Mouse (Mus musculus) neural tube, embryonic 11.5 days (tissue): ENCODE data around the gene Atf7ip. TPM values are rescaled to one million over a fixed set of nuclear protein-coding genes. Genes with fewer than 3 reads are reported as not detected.

Experiments used
- ATAC-seq: fragments of 200-750 bp; cut with Nextera tagmentation; 2 replicates; pipeline ENCODE4 v1.8.0; 2017; ENCODE audit warnings: moderate number of reproducible peaks, mild to moderate bottlenecking, moderate TSS enrichment, moderate library complexity; ENCODE audit not compliant: insufficient read depth, low FRiP score, low TSS enrichment
- DNase-seq: peaks from one replicate; pipeline ENCODE4 v3.0.0-alpha.2; 2015; ENCODE audit warnings: low spot score
- H3K27ac ChIP-seq: fragments of 300-500 bp; sonication (generic); 2 replicates; pipeline ENCODE4 v1.5.1; 2014; ENCODE audit warnings: low read depth, mild to moderate bottlenecking, low read length
- H3K27me3 ChIP-seq: fragments of 300-500 bp; sonication (generic); 2 replicates; pipeline ENCODE4 v1.6.1; 2014; ENCODE audit warnings: mild to moderate bottlenecking, low read length, mixed read lengths; ENCODE audit not compliant: control insufficient read depth, insufficient read depth
- H3K36me3 ChIP-seq: fragments of 300-500 bp; sonication (generic); 2 replicates; pipeline ENCODE4 v1.6.1; 2014; ENCODE audit warnings: mild to moderate bottlenecking, low read length, moderate library complexity, mixed read lengths; ENCODE audit not compliant: control insufficient read depth, insufficient read depth
- H3K4me1 ChIP-seq: fragments of 300-500 bp; sonication (generic); 2 replicates; pipeline ENCODE4 v1.6.1; 2014; ENCODE audit warnings: low read length, mixed read lengths; ENCODE audit not compliant: control insufficient read depth, insufficient read depth
- H3K4me2 ChIP-seq: fragments of 300-500 bp; sonication (generic); 2 replicates; pipeline ENCODE4 v1.6.1; 2014; ENCODE audit warnings: low read depth, mild to moderate bottlenecking, moderate library complexity
- H3K4me3 ChIP-seq: fragments of 300-500 bp; sonication (generic); 2 replicates; pipeline ENCODE4 v1.5.1; 2014; ENCODE audit warnings: low read depth, low read length
- H3K9ac ChIP-seq: fragments of 300-500 bp; sonication (generic); 2 replicates; pipeline ENCODE4 v1.6.1; 2014; ENCODE audit warnings: mild to moderate bottlenecking, low read length
- H3K9me3 ChIP-seq: fragments of 300-500 bp; sonication (generic); 2 replicates; pipeline ENCODE4 v1.6.1; 2016; ENCODE audit warnings: low read length; ENCODE audit not compliant: control insufficient read depth
- WGBS: fragments of 180-500 bp; shearing (Covaris S2); extraction: QIAGEN DNeasy Blood & Tissue Kit; methylation state at CpG from one replicate; pipeline ENCODE4 v1.1.7; 2014; 5-methylcytosine and 5-hydroxymethylcytosine counted together
- polyA plus RNA-seq: library from polyadenylated mRNA; unstranded; fragments of >200 nt; fragmentation: Nextera tagmentation; extraction: Ambion mirVana; gene quantifications from 2 replicates; pipeline ENCODE4 v1.2.1, GENCODE M21; 2014

Gene Atf7ip
- polyA plus RNA-seq, 1 experiment from 2014 or later: 56.4 TPM

DNA sequence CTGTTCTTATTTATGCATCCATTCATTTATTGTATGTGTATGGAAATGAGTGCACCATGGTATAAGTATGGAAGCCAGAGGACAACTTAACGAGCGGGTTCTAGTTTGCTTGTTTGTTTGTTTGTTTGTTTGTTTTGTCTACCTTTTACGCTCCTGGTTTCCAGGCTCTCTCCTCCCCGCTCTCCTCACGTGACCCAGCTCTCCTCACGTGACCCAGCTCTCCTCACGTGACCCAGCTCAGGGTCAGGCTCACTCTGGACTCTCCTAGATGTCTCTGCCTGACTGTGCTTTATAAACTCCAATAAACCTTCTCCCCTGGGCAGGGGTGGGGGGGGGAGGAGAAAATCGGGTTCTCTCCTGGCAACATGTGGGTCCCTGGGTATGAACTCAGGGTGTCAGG is 144.7 kb downstream of the Atf7ip start:
- ATAC-seq (no peak), DNase-seq (no peak)
- no peaks in the 10 kb centered on the region for H3K9me3 ChIP-seq
- no peak overlapping the region for H3K4me3 ChIP-seq
- no peak overlapping the region for H3K4me2 ChIP-seq
- H3K27ac ChIP-seq: no peak overlapping the region
- H3K9ac ChIP-seq: no peak overlapping the region
- no peaks in the 10 kb centered on the region for H3K4me1 ChIP-seq
- 91% methylated on average over 8 of the region's 8 CpGs for WGBS
- no peaks in the 10 kb centered on the region for H3K27me3 ChIP-seq
- no peaks in the 10 kb centered on the region for H3K36me3 ChIP-seq

DNA sequence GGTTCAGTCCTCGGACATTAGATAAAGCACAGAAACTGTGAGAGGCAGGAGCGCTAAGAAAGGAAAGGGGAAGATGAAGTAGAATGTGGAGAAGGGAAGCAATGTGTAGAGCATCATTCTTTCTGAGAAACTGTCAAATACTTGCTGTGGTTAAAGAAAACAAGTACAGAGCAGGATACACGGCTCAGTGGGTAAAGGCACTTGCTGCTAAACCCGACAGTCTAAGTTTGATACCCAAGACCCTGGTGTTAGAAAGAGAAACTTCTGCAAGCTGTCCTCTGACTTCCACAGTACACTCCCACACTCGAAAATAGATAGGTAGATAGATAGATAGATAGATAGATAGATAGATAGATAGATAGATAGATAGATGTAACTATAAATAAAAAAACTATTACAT is 147.4 kb downstream of the Atf7ip start:
- Histone ChIP-seq H3K9ac (no peak overlapping the region), H3K4me1 (no peaks in the 10 kb centered on the region), H3K4me2 (no peak overlapping the region), H3K27ac (no peak overlapping the region), H3K4me3 (no peak overlapping the region), H3K27me3 (no peaks in the 10 kb centered on the region), H3K9me3 (no peaks in the 10 kb centered on the region), H3K36me3 (no peaks in the 10 kb centered on the region)
- 72% methylated on average over 5 of the region's 5 CpGs for WGBS
- ATAC-seq: no peak
- DNase-seq: no peak

DNA sequence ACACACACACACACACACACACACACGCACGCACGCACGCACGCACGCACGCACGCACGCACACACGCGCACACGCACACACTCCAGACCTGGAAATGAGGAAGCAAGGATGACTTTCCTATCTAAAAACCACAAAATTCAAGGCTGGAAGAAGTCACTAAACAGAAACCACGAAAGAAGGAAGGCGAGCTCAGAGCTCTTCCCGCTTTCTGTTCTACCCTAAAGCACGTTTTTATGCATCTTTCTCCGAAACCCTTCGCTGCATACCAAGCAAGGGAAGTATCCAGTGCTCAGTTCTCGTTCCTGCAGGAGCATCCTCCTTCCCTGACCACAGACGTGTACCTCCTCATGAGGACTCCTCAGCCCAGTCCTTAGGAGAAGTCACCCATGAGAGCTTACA is 148.5 kb downstream of the Atf7ip start:
- Histone ChIP-seq H3K27ac (no peak overlapping the region), H3K36me3 (no peaks in the 10 kb centered on the region), H3K27me3 (no peaks in the 10 kb centered on the region), H3K9ac (no peak overlapping the region), H3K9me3 (no peaks in the 10 kb centered on the region), H3K4me1 (no peaks in the 10 kb centered on the region), H3K4me2 (no peak overlapping the region), H3K4me3 (no peak overlapping the region)
- 82% methylated on average over 18 of the region's 20 CpGs for WGBS
- DNase-seq (no peak), ATAC-seq (no peak)

DNA sequence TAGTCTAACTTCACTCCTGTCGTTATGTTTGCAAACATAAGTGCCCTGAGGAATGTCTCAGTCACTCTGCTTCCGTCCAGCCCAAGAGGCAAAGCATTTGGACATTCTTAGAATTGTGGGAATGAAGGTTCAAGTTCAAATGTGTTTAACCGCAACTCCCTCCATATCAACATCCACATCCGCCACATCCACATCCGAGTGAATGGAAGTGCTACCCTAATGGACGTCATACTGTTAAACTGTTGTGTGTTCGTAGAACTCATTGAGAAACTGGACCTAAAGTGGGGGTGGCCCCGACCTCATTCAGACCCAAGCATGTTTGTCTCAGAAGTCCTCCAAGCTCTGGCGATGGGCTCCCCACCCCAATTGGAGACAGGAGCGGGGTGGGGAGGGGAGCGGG is 149.8 kb downstream of the Atf7ip start:
- Histone ChIP-seq H3K4me2 (no peak overlapping the region), H3K9me3 (no peaks in the 10 kb centered on the region), H3K4me1 (no peaks in the 10 kb centered on the region), H3K9ac (no peak overlapping the region), H3K27me3 (peaks cover under 1% of the 10 kb centered on the region; the same call in 1 of the 2 replicates), H3K36me3 (no peaks in the 10 kb centered on the region), H3K4me3 (no peak overlapping the region), H3K27ac (no peak overlapping the region)
- no peak for ATAC-seq
- no peak for DNase-seq
- WGBS: 72% methylated on average over 11 of the region's 11 CpGs

DNA sequence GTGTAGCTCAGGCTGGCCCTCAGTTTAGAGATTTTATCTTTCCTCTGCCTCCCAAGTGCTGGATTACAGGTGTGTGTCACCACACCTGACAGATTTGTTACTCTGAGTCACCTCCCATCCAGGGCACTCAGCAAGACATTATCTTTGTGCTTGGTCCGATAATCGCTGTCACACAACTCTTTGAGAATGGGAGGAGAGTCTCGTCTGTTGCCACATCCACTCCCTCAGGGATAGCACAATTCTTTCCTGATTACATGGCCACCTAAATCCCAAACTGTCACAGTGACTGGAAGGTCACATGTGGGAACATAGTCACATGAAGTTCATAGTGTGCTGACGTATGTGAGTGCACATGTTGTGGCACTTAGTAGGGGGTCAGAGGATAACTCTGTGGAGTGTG is 152.3 kb downstream of the Atf7ip start:
- whole genome bisulfite sequencing: 90% methylated on average over 4 of the region's 4 CpGs
- H3K4me1 ChIP-seq: peaks cover 5% of the 10 kb centered on the region; the same call in 1 of the 2 replicates
- no peak overlapping the region for H3K9ac ChIP-seq
- no peaks in the 10 kb centered on the region for H3K9me3 ChIP-seq
- H3K27ac ChIP-seq: no peak overlapping the region
- no peak overlapping the region for H3K4me2 ChIP-seq
- peaks cover 16% of the 10 kb centered on the region for H3K27me3 ChIP-seq
- H3K36me3 ChIP-seq: no peaks in the 10 kb centered on the region
- ATAC-seq (no peak), DNase-seq (no peak)
- H3K4me3 ChIP-seq: no peak overlapping the region

DNA sequence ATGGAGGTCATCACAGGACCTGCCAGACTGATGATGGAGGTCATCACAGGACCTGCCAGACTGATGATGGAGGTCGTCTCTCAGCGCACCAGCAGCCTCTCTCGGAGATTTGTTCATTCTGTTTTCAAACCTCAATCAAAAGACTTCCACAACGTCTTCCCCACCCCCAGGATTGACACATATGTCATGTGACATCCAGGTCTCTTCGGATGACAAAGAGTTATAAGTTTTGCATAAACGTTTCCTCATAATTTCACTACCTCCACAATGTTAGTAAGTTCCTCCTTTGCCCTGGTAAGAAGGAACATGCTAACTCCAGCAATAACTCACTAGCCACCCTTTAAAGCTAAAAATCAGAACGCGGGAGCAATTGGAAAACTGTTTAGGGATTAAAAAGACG is 153.3 kb downstream of the Atf7ip start:
- H3K9me3 ChIP-seq: no peaks in the 10 kb centered on the region
- no peak overlapping the region for H3K9ac ChIP-seq
- H3K36me3 ChIP-seq: no peaks in the 10 kb centered on the region
- no peak overlapping the region for H3K4me2 ChIP-seq
- H3K27me3 ChIP-seq: peaks cover 16% of the 10 kb centered on the region
- DNase-seq (no peak), ATAC-seq (no peak)
- 89% methylated on average over 9 of the region's 9 CpGs for WGBS
- H3K27ac ChIP-seq: no peak overlapping the region
- peaks cover 5% of the 10 kb centered on the region; the same call in 1 of the 2 replicates for H3K4me1 ChIP-seq
- H3K4me3 ChIP-seq: no peak overlapping the region

Other genes starting within 250 kb of the Atf7ip start
- not detected in 2 replicates for gene Gm8994, start 178.6 kb upstream of the Atf7ip start, polyA plus RNA-seq
- gene E330021D16Rik, start 90.6 kb upstream of the Atf7ip start, polyA plus RNA-seq: not detected in 2 replicates
- gene Plbd1, start 155.8 kb downstream of the Atf7ip start, polyA plus RNA-seq: 2.0 and 2.2 TPM in 2 replicates